Mouse (Mus musculus) hindbrain, postnatal 0 days (tissue): ENCODE results near the gene Camkk2. TPM values are rescaled to one million over a fixed set of nuclear protein-coding genes. Genes with fewer than 3 reads are reported as not detected.
A peak's percentile ranks its signal among the peaks of the same experiment; 100 is the strongest.

Source experiments
- ATAC-seq: fragments of 200-750 bp; cut with Nextera tagmentation; 2 replicates; pipeline ENCODE4 v1.8.0; 2017; ENCODE audit warnings: mild to moderate bottlenecking, moderate TSS enrichment, moderate library complexity
- DNase-seq: peaks from one replicate; pipeline ENCODE4 v3.0.0-alpha.2; 2015; ENCODE audit warnings: low spot score
- H3K27ac ChIP-seq: fragments of 300-500 bp; sonication (generic); 2 replicates; pipeline ENCODE4 v1.5.1; 2014; ENCODE audit warnings: mild to moderate bottlenecking
- H3K27me3 ChIP-seq: fragments of 300-500 bp; sonication (generic); 2 replicates; pipeline ENCODE4 v1.6.1; 2014; ENCODE audit warnings: low read length, mixed read lengths; ENCODE audit not compliant: insufficient read depth
- H3K36me3 ChIP-seq: fragments of 300-500 bp; sonication (generic); 2 replicates; pipeline ENCODE4 v1.6.1; 2014; ENCODE audit warnings: low read length, mixed read lengths; ENCODE audit not compliant: insufficient read depth
- H3K4me1 ChIP-seq: fragments of 300-500 bp; sonication (generic); 2 replicates; pipeline ENCODE4 v1.6.1; 2014; ENCODE audit warnings: antibody characterized with exemption, low read length, mixed read lengths; ENCODE audit not compliant: insufficient read depth
- H3K4me2 ChIP-seq: fragments of 300-500 bp; sonication (generic); 2 replicates; pipeline ENCODE4 v1.6.1; 2014; ENCODE audit warnings: low read depth, mild to moderate bottlenecking, low read length, moderate library complexity, mixed read lengths
- H3K4me3 ChIP-seq: fragments of 300-500 bp; sonication (generic); 2 replicates; pipeline ENCODE4 v1.5.1; 2014; ENCODE audit warnings: low read length
- H3K9ac ChIP-seq: fragments of 300-500 bp; sonication (generic); replicated peaks from 2 replicates; pipeline ENCODE4 v1.6.1; 2014; ENCODE audit warnings: mild to moderate bottlenecking, low read length, moderate library complexity, mixed read lengths
- H3K9me3 ChIP-seq: fragments of 300-500 bp; sonication (generic); 2 replicates; pipeline ENCODE4 v1.6.1; 2016; ENCODE audit warnings: low read length, mixed read lengths
- CTCF ChIP-seq: IDR thresholded peaks from 2 replicates; pipeline ENCODE4 v1.5.1; 2016; ENCODE audit warnings: antibody characterized with exemption, control low read depth, low read depth
- WGBS: fragments of 180-500 bp; shearing (Covaris S2); extraction: QIAGEN DNeasy Blood & Tissue Kit; methylation state at CpG from one replicate; pipeline ENCODE4 v1.1.7; 2014; 5-methylcytosine and 5-hydroxymethylcytosine counted together
- polyA plus RNA-seq: library from polyadenylated mRNA; unstranded; fragments of >200 nt; fragmentation: Nextera tagmentation; extraction: Ambion mirVana; gene quantifications from 2 replicates; pipeline ENCODE4 v1.2.1, GENCODE M21; 2015
- total RNA-seq: library from RNA; depleted of rRNA; stranded (reverse); fragments of >200 nt; gene quantifications from 2 replicates; pipeline ENCODE4 v1.2.3, GENCODE M21; 2014

The Camkk2 gene
- total and polyA plus RNA-seq, 2 experiments from 2014 or later = 61.8 to 112 TPM

- WGBS = 73% methylated on average over 3 of the region's 3 CpGs
- Histone ChIP-seq H3K9me3 (no peaks in the 10 kb centered on the region), H3K4me2 (no peak overlapping the region), H3K9ac (no peak overlapping the region), H3K27me3 (no peaks in the 10 kb centered on the region), H3K4me1 (no peaks in the 10 kb centered on the region), H3K4me3 (no peak overlapping the region), H3K27ac (no peak overlapping the region), H3K36me3 (peaks cover 37% of the 10 kb centered on the region)
- TF ChIP-seq CTCF = no peak
- DNase-seq = no peak
- no peak for ATAC-seq
Measured at GRCm38 (mm10) chr5:122812699-122813098, 33.5 kb upstream of the Camkk2 start.

DNA sequence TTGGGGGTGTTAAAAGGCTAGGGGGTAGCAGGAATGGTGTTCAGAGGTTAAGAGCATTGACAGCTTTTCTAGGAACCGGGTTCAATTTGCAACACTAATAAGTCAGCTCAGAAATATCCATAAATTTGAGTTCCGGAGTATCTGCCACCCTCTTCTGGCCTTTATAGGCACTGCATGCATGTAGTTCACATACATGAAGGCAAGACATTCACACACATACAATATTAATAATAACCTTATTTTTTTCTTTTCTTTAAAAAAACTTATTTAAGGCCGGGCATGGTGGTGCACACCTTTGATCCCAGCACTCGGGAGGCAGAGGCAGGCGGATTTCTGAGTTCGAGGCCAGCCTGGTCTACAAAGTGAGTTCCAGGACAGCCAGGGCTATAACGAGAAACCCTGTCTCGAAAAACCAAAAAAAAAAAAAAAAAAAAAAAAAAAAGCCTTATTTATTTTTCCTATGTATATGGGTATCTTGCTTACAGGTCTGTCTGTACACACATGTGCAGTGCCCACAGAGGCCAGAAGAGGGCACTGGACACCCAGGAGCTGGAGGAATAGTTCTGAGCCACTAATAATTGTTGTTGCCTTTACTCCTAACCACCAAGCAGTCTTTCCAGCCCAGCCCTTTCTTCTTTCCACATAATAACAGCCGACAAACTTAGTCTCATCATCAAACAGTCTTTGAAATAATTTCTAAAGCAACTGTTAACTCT is 32.3 kb upstream of the Camkk2 start:
- TF ChIP-seq CTCF = peak; percentile 76

GRCm38 (mm10) chr5:122805503-122805902 is 26.3 kb upstream of the Camkk2 start:
- ATAC-seq (no peak), DNase-seq (peak; percentile 21)
- 57% methylated on average over 3 of the region's 3 CpGs for WGBS
- Histone ChIP-seq H3K27ac (no peak overlapping the region), H3K4me2 (no peak overlapping the region), H3K4me1 (no peaks in the 10 kb centered on the region; the same call in 1 of the 2 replicates), H3K36me3 (peaks cover 62% of the 10 kb centered on the region), H3K4me3 (no peak overlapping the region), H3K9me3 (no peaks in the 10 kb centered on the region), H3K9ac (no peak overlapping the region), H3K27me3 (no peaks in the 10 kb centered on the region)
- TF ChIP-seq CTCF = peak; percentile 57

More for the DNA sequence above, 32.3 kb upstream of the Camkk2 start:
- H3K4me1 ChIP-seq = no peaks in the 10 kb centered on the region
- WGBS = 90% methylated on average over 9 of the region's 9 CpGs
- no peak overlapping the region for H3K4me3 ChIP-seq
- H3K9ac ChIP-seq = no peak overlapping the region
- H3K27ac ChIP-seq = no peak overlapping the region
- ATAC-seq (no peak), DNase-seq (peak; percentile 81)
- no peaks in the 10 kb centered on the region for H3K27me3 ChIP-seq
- peaks cover 40% of the 10 kb centered on the region for H3K36me3 ChIP-seq
- H3K4me2 ChIP-seq = no peak overlapping the region
- no peaks in the 10 kb centered on the region for H3K9me3 ChIP-seq

DNA sequence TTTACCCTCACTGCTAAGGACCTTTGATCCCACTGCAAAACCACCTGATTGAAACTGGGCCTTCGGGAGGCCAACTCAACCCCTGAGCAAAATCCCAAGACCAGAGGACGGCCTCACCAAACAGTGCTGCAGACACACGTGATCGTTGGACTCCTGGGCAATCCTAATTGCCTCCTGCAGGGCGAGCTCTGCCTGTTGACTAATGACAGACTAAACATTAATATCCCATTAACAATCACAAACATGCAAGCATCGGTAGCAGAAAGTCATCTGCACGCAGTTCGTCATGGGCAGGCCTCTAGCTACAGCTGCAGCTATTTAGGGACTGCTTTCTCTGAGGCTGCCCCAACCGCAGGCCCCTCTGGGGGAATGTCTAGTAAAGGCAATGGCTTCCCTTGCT is 23.5 kb upstream of the Camkk2 start:
- H3K36me3 ChIP-seq = peaks cover 63% of the 10 kb centered on the region
- no peak for ATAC-seq
- H3K9ac ChIP-seq = no peak overlapping the region
- H3K4me2 ChIP-seq = no peak overlapping the region
- no peak overlapping the region for H3K27ac ChIP-seq
- no peaks in the 10 kb centered on the region for H3K9me3 ChIP-seq
- H3K4me1 ChIP-seq = no peaks in the 10 kb centered on the region; the same call in 1 of the 2 replicates
- no peak overlapping the region for H3K4me3 ChIP-seq
- TF ChIP-seq CTCF = no peak
- no peak for DNase-seq
- WGBS = 73% methylated on average over 9 of the region's 9 CpGs
- H3K27me3 ChIP-seq = no peaks in the 10 kb centered on the region

DNA sequence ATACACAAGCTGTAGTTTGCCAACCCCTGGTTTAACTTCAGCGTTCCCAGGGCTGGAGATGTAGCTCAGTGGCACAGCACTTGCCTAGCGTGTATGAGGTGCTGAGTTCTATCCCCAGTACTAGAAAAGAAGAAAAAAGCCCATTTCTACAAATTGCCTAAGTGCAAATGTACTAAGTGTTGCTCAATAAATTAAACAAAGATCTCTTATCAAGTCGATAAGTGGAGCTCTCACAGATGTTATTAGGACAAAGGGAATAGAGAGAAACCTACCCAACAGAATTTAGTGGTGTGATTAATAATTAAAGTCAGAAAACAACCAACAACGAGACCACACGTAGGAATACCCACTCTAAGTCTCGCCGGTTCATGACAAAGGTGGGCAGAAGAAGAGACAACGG is 22.5 kb upstream of the Camkk2 start:
- 93% methylated on average over 8 of the region's 8 CpGs for WGBS
- no peak for TF ChIP-seq CTCF
- no peak for ATAC-seq
- Histone ChIP-seq H3K4me2 (no peak overlapping the region), H3K9ac (no peak overlapping the region), H3K9me3 (no peaks in the 10 kb centered on the region), H3K4me1 (no peaks in the 10 kb centered on the region; the same call in 1 of the 2 replicates), H3K27me3 (no peaks in the 10 kb centered on the region), H3K36me3 (peaks cover 55% of the 10 kb centered on the region), H3K27ac (no peak overlapping the region), H3K4me3 (no peak overlapping the region)
- DNase-seq = no peak

DNA sequence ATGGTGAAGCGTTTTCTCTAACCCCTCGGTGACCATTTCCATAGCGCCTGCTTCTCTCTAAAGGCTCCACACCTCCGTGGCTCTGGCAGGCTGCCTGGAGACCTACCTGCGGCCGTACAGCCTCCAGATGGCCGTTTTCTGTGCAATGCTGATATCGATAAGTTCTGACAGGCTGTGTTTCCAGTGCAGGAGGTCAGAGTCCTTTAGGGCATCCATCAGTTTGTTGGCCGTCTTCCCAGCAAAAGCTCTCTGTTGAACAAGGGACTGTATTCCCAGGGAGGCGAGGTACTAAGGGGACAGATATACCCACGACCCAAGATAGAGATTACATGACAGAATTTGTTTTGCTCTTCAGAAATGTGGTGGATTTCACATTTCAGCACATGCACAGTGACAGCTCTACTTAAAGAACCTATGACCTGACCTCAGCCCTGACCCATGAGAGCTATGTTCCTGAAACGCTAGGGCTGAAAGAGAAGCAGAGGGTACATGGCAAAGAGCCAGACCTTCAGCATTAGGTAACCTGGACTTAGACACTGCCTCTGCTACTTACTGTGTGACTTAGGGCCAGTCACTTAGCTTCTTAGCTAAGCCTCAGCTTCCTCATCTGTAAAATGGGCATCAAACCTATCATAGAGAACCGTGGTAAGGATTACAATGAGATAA is 21.3 kb upstream of the Camkk2 start:
- H3K4me3 ChIP-seq = no peak overlapping the region
- no peaks in the 10 kb centered on the region; the same call in 1 of the 2 replicates for H3K4me1 ChIP-seq
- no peak overlapping the region for H3K4me2 ChIP-seq
- no peaks in the 10 kb centered on the region for H3K27me3 ChIP-seq
- peaks cover 49% of the 10 kb centered on the region for H3K36me3 ChIP-seq
- WGBS = 62% methylated on average over 13 of the region's 13 CpGs
- DNase-seq = no peak
- ATAC-seq = no peak
- no peak for TF ChIP-seq CTCF
- H3K27ac ChIP-seq = peak overlapping the region; percentile 64
- no peaks in the 10 kb centered on the region for H3K9me3 ChIP-seq
- H3K9ac ChIP-seq = no peak overlapping the region
